Mouse (Mus musculus) lung, postnatal 36 days (tissue): Measurements from ENCODE around the gene Abcb1b.
"Not testable (repeated sequence)": the region's sequence is repeated elsewhere in the genome, so short reads cannot be mapped to it uniquely, and the experiment has no call there.

Experiments
- DNase-seq: peaks from one replicate; pipeline ENCODE4 v3.0.0; 2022; ENCODE audit warnings: mixed read lengths

The Abcb1b gene

GRCm38 (mm10) chr5:8865630-8866029, 67.7 kb downstream of the Abcb1b start:
- not testable (repeated sequence) for DNase-seq

GRCm38 (mm10) chr5:8866366-8866765, 68.4 kb downstream of the Abcb1b start:
- DNase-seq: no peak

DNA sequence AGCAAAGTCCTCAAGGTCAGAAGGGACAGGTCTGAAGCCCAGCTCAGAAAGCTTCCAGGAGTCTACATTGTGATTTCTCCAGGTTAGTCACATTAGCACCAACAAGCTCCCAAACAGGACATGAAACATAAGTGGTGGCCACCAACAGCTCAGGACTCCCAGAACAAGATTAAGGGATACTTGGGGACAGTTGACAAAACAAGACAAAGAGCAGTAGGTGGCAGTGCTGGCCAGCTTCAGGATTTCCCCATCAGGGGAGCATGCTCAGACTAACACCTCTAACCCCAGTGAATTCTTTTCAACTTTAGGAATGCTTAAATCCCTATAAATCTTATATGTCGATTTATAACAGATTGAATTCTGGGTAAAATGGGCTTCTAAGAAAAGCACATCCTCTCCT, 70.1 kb downstream of the Abcb1b start:
- peak; percentile 3 for DNase-seq

DNA sequence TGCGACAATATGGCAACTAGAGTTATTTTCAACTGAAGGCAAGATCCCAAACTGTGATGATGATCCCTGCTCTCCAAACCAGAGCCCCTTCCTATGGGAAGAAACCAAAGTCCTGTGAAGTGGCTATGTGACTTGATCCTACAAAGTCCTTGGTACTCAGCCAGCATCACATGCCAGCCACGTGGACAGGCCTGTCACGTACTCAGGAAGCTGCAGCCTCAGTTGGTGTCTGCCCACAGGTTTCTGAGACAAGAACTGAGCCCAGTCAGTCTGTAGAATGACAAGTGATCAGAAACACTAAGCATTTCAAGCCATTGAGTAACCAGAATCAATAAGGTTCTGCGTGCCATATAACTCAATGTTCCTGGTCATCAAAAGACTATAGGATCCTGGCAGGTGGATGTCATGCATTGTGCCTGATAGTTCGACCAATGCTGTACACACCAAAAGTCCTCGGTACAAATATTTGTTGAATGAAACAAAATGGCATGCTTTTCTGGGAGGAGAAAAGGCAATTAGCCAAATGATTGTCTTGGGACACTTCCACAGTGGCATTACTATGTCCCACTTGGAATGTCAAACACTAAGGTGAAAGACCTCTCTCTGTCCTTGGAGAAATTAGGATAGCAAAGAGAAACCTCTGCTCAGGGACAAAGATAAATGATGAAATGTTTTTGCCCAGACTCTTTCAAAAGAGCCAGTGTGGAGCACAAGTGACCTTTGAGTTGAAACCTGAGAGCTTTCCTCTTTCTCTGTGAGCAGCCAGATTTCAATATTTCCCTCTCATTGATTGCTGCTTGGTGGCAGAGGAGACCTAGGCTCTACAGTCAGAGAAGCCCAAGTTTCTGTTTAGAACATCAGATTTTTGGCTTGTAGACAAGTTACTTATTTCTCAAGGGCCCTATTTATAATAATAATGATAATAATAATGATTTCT, 75.3 kb downstream of the Abcb1b start:
- no peak for DNase-seq

- no peak for DNase-seq
Observed at GRCm38 (mm10) chr5:8877086-8877485, 79.1 kb downstream of the Abcb1b start.

- no peak for DNase-seq
Observed at GRCm38 (mm10) chr5:8877800-8878199, 79.9 kb downstream of the Abcb1b start.

GRCm38 (mm10) chr5:8885837-8886236, 87.9 kb downstream of the Abcb1b start:
- DNase-seq: no peak

GRCm38 (mm10) chr5:8893300-8894103, 95.6 kb downstream of the Abcb1b start, which contains the start of gene Abcb4:
Gene Abcb4 (plus strand): TSS chr5:8893717.
- DNase-seq: peak; percentile 11

DNA sequence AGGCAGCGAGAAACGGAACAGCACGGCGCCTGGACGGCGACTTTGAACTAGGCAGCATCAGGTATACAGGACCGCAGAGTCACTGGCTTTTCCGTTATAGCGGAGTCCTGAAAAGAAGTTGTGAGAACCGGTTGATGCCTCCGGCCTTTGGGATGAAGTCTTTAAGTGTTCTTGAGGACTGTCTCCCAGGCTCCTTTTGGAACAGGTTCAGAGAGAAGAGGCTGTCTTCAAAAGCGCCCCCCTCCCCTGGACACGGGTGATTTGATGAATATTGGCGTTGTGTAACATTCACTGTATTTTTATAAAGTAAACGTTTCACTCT, 96.1 kb downstream of the Abcb1b start:
- no peak for DNase-seq

GRCm38 (mm10) chr5:8894641-8895490, 96.9 kb downstream of the Abcb1b start:
- DNase-seq: no peak

DNA sequence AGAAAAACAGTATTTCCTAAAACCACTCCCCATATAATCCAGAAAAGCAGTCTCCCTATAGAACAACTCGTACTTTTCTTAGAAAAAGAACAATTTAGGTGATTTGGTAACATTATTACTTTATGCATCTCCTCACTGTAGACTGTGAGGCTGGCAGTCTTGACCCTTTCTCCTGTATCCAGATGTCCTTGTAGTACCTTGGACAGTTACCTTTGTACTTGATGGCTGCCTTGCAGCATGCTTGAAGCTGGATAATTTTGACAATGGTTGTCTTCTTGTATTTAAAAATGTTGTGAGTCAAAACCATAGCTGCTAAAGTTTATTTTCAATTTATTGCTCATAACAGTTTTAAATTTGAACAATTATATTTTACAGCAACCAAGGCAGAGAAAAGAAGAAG, 98.3 kb downstream of the Abcb1b start:
- no peak for DNase-seq

DNA sequence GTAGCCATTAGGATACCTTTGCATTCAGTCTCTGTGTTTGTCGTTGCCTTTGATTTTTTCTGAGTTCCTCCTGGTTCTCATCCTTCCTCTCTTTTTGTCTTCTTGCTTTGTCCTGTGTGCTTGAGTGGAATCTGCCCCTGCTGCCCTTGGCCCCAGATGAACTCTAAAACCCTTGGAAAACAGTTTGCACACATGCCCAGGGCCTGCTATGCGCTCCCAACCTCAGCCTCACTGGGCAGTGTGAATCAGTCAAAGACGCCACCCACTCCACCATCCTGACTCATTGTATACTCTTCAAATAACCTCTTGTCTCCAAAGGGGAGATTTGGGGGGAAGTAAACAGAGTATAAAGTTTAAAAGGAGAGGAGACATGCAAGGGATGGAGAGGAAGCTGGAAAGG, 100.3 kb downstream of the Abcb1b start:
- DNase-seq: no peak

DNA sequence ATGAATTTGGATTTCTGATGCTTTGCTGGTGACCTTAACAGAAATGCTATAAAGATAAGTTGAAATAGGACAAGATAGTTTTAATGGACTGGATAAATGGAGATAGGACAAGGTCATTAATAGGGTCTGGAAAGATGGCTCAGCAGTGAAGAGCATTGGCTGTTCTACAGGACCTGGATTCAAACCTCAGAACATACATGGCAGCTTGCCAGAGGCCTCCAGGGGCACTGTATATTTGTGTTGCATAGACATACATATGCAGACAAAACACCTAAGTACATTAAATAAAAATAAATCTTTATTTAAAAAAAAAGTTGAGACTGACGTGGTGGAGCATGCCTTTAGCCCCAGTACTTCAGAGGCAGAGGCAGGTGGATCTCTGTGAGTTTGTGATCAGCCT, 103.1 kb downstream of the Abcb1b start:
- DNase-seq: no peak

DNA sequence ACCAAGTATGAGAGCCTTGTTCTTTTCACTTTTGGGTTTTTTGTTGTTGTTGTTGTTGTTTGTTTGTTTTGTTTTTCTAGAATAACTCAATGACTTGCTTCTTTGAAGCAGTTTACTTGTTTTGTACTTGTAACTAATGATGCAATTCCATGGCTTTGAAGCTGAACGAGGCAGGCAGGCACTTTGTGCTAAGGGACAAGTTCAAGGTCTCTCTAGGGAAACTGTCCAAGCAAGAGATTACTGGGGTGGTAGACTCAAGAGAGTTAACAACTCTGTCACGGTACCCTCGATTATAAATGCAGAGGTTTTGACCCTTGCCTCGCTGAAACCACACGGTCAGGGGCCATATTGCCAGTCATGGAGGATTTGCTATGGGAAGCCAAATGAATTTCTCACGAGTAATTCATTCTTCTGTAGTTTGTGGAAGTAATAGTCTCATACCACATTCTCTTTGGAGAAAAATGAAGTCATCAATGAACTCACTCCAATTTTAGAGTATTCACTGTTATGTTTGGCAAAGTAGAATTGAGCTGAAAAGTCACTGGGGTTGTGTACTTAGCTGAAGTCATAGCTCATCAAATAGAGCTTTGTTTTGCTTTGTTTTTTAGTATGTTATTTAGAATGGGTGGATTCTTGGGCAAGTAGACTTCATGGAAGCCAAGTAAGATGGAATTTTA, 104.3 kb downstream of the Abcb1b start:
- no peak for DNase-seq

DNA sequence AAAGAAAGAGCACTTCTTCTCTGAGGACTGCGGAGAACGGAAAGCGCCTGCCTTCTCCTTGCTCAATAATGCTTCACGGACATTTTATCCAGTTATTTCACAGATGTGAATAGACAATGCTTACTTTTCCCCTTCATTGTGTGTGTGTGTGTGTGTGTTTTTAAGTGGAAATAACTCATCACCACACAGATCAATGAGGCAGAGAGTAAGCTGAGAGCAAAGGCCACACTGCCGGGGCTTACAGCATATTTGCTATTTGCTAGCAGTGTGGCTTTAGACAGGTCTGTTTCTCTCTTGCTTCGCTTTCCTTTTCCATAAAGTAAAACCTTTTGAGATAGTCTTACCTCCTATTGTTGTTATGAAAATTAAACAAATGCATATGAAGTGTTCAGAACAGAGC, 106.6 kb downstream of the Abcb1b start:
- DNase-seq: no peak

GRCm38 (mm10) chr5:8911567-8912198, 113.7 kb downstream of the Abcb1b start:
- no peak for DNase-seq
